Mouse (Mus musculus) layer of hippocampus, postnatal 14 days (tissue): ENCODE results near the gene Fut11. TPM values are rescaled to one million over a fixed set of nuclear protein-coding genes. Genes with fewer than 3 reads are reported as not detected.

ENCODE experiments used
- DNase-seq, 2 experiments: peaks; one replicate each; pipeline ENCODE4 v3.0.0; 2021 to 2022; ENCODE audit warnings: low spot score in 2 of 2, mixed read lengths in 1 of 2
- long read RNA-seq, 2 experiments: library from polyadenylated mRNA; stranded (forward); transcript quantifications; one replicate each; pipeline ENCODE4 v2.0.0; 2021
- total RNA-seq, 2 experiments: library from RNA; stranded (reverse); gene quantifications; 2 replicates each; pipeline ENCODE4 v1.2.3; 2021

Gene Fut11
- total RNA-seq, result 10 to 100 TPM; 18.2 to 18.5 TPM
- long read RNA-seq, experiment 1, full-length matches to known transcripts, result 18 of 22 reads
- long read RNA-seq, experiment 1, partial matches to known transcripts, result 1 of 22 reads
- long read RNA-seq, experiment 1, other reads (novel, unspliced or antisense), result 3 of 22 reads
- long read RNA-seq, experiment 2, full-length matches to known transcripts, result 22 of 26 reads
- long read RNA-seq, experiment 2, partial matches to known transcripts, result 0 of 26 reads
- long read RNA-seq, experiment 2, other reads (novel, unspliced or antisense), result 4 of 26 reads

DNA sequence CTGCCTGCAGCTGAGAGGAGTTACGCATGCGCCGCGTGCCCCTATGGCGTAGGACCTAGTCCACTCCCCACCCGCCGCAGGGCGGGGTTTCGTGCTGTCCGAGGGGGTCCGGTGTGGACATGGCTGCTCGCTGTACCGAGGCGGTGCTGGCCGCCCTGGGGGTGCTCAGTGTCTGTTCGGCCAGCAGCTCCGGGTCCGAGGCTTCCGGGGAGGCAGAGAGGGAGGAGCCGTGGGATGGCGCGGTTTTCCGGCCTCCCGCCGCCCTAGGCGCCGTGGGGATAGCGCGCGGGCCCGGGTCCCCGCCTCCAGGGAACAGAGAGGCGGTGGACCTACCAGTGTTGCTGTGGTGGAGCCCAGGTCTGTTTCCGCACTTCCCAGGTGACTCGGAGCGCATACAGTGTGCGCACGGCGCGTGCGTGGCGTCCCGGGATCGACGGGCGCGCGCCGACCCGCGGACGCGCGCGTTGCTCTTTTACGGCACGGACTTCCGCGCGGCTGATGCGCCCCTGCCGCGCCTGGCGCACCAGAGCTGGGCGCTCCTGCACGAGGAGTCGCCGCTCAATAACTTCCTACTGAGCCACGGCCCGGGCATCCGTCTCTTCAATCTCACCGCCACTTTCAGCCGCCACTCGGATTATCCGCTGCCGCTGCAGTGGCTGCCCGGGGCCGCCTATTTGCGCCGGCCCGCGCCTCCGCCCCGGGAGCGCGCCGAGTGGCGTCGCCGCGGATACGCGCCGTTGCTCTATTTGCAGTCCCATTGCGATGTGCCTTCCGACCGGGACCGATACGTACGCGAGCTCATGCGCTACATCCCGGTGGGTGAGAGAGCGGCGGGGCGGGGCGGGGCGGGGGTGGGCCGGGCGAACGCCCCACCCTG lies at the start of gene Fut11:
TSS of gene Fut11 (plus strand) at position 85 of the 877 bp plus-strand sequence.
- peak; percentile 80 to 86 for DNase-seq

DNA sequence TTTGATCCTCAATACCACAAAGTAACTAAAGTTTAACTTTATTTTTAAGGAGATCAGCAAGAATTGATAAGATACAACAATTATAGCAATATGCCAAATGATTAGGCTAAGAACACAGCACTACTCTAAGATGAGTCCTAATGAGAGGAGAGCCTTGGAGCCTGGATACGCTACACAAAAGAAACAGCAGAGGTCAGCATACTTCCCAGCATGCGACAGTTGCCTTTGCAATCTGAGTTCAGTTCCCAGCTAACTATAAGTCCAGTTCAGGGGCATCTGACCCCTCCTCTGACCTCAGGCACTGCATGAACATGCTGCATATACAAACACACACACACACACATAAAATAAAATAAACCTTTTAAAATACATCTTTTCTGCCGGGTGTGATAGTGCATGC lies 49.2 kb upstream of the Fut11 start:
- DNase-seq, result no peak

DNA sequence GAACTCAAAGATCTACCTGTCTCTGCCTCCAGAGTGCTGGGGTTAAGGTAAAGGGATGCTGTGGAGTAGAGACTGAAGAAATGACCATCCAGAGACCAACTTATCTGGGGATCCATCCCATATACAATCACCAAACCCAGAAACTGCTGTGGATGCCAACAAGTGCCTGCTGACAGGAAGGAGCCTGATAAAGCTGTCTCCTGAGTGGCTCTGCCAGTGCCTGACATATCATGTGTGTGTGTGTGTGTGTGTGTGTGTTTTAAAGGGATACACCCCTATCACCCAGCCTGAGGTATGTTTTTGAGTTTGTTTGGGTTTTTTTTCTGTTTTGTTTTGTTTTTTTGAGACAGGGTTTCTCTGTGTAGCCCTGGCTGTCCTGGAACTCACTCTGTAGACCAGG lies 48.4 kb upstream of the Fut11 start:
- DNase-seq, result no peak

DNA sequence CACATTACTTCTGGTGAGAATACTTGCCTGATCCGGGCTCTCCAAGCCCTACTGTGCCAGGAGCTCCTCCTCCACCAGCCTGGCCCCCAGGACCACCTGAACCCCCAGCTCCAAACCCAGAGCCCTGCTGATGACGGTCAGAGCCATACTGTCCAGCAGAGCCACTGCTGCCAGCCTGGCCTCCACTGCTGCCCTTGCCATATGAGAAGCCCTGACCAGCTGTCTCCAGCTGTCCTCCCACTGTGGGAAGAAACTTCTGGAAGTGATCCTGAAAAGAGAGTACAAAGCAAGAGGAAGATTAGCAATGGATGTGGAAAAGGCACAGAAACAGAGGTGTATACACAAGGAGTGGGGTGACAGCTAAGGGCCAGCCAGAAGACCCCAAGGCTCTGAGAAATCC lies 43.8 kb upstream of the Fut11 start:
- no peak for DNase-seq

DNA sequence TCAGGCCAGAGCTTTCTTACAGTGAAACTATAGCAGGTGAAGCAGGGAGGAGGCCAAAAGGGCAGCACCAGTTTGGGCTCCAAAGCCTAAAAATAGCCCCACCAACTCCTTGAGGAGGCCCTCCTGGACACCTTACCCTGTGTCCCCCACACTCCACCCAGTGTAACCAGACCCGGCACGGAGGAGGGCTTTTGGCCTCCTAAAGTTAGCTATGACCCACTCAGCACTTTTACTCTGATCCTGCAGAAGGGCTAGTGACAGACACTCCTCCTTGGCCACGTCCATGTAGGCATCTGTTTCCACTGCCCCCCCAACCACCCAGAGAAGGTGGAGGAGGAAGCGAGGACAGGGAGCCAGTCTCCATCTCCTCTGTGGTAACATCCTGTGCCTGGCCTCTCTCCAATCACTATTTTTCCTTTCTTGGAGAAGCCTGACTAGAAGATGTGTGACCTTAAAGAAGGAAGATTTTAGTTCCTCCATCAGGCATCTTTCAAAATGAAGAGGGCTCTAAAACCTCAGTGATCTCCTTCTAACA lies 43.0 kb upstream of the Fut11 start:
- DNase-seq, result no peak

DNA sequence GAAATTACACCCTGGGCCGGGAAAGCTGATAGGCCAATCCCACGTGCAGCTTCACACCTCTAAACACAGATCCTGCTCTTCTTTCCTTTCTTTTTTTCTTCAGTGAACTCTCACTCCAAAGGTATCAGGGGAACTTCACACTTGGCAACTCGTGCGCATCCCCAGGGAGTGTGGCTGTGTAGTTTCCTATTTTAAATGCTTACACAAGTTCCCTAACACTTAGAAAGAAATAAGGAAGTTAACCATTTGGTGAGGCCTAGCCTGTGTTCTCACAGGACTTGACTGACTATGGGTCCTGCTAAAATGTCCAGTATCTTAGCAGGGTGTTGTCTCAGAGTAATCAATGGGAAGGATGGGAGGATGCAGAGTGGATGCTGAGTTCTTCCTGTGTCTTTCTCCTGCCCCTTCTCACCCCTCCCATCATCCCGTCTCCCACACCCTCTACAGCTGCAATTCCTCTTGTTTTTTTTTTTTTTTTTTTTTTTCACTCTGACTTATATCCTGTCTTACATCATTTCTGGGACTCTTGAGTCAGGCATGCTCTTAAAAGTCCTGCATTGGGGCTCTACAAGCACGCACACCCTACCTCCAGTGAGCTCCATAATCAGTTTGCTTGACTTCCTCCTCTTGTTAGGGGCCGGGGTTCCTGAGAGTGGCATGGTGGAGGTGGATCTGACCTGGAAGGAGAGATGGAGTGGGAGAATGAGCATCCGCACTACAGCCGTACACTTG lies 39.9 kb upstream of the Fut11 start:
- DNase-seq, result no peak

DNA sequence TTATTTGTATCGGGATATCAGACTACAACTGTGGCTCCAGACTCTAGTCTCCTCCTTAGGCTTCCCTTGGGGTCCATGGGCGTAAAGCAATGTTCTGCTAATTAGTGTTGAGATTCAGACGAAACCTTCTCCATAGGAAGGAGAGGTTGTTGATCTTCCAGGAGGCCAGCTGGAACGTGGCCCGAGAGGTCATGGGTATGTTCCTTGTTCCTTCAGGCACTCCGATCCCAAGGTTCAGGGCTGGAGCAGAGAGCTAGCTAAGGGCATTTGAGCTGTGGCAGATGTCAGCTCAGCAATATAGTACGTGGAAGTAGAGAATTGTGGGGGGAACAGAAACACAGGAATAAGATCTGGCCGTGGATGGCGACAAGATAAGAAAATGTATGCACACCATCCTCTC lies 39.0 kb upstream of the Fut11 start:
- no peak for DNase-seq

DNA sequence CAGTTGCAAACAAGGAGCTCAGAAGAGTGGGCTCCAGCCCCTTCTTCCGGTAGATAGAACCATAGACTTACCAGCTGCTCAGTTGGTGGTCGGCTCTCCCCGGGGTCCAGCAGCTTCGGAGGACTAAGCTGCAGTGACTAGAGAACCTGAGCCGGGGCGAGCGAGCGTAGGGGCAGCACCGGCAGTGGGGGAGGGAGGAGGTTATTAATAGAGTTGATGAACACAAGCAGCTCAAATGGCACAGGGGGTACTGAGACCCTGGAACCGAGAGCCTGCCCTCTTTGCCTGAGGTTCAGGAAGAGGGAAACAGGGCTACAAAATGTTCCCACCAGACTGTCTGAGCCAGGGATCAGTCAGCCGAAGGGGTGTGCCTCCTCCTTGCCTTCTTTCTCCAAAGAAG lies 38.4 kb upstream of the Fut11 start, which contains the start of gene Myoz1:
TSS of gene Myoz1 (minus strand) at position 180 of the 400 bp plus-strand sequence.
- DNase-seq, result no peak

DNA sequence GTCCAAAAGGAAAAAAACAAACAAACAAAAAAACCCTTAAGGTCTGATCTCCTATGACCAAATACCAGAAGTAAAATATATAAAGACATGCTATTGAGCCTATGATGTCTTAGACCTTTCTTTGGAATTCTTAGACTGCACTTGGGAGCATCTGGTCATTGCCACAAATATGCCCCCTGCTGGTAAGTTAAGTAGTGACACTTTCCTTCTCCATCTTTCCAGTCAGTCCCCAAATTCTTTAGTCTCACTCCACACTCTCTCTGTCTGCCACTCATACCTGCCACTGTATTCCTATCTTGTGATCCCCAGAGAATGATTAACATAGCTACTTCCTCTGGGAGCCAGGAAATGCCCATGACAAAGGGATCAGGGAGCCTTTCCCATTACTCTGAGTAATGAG lies 36.4 kb upstream of the Fut11 start:
- DNase-seq, result peak in 1 of 2 experiments; percentile 66

DNA sequence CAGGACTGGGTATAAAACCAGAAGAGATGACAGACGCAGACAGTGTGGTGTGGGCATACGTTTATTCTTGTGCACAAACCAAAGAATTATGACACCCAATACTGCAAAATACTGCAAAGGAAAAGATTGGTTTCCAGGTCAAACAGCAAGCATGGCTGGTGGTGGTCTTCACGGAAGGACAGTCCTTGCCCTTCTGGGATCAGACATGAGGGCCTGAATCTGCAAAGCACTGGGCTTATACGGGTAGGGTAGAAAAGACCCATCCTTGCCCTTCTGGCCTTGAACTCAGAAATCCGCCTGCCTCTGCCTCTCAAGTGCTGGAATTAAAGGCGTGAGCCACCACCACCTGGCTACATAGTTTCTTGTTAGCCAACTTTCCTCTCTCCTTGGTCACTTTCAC lies 35.9 kb upstream of the Fut11 start:
- no peak for DNase-seq

DNA sequence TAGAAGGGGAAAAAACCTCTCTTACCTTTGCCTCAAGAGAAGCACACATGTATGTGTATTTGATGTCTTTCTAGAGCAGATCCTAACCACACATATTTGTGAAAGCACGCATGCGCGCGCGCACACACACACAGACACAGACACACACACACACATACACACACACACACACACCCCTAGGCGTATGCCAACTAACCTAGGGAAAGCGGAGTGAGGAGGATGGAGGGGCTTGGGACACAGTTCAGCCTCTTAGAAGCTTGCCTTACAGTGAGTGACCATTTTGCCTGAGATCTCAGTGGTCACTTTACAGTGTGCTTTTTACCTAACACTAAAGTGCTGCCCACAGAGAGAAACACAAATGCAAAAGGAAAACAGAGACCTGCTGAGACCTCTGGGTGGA lies 35.1 kb upstream of the Fut11 start:
- DNase-seq, result no peak

DNA sequence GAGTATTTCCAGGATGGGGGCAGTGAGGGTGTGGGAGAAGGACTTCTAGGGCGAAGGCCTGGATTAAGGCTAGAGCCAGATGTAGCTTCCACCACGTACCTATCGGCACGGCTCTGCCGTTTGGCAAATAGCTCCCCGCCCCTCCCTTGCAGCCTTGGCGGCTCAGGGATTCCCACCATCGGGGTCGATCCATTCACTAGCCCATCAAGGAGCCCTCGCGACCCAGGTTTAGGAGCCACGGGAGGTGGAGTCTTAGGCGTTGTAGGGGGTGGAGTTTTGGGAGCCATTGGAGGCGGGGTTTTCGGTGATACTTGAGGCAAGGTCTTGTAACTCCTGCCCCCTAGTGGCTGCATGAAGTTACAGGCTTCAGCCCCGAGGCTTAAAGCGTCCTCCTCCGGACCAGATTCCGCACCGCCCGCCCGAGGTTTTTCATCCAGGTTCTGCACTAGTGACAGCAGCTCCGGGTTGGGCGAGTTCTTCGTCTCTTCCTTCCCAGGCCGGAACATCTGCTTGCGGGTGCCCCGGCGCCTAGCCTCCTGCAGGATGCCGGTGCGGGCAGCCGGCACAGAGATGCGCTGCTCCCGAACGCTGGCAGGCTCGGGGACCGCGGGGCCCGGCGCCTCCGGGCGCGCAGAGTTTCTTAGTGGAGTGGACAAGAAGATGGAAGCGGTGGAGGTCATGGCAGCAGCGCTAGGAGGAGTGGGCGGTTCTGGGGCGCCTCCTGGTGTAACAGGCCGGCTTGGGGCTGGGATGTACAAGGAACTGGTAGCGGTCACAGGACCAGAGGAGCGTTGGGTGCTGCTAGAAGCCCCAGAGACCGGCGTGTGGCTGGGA lies 33.7 kb upstream of the Fut11 start:
- peak; percentile 93 to 97 for DNase-seq

DNA sequence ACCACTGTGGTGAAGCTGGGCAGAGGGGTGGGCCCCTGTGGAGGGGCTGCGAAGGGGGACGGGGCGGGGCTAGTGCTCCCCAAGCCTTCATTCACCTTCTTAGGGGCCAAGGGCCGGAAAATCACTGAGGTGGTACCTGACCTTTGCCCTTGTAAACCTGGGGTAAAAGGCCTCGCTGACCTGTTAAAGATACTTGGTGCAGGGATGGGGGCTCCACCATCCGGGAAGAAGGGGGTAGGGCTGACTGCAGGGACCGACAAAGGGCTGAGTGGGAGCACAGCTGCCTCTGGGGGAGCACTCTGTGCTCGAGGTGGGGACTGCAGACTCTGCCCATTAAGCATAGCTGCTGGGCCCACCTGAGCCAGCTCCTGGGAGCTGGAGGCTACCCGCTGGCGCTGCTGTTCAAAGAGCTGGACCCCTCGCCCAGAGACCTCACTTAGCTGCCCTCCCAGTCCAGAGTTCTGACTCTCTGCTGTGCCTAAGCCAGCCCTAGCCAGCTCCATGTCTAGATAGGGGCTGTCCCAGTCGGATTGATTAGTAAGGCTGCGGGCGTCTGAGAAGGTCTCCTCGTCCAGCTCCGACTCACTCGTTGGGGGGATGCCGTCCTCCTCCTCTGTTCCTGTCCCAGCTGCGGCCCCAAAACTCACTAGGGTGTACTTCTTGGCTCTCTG lies 33.0 kb upstream of the Fut11 start:
- peak in 1 of 2 experiments; percentile 45 for DNase-seq

DNA sequence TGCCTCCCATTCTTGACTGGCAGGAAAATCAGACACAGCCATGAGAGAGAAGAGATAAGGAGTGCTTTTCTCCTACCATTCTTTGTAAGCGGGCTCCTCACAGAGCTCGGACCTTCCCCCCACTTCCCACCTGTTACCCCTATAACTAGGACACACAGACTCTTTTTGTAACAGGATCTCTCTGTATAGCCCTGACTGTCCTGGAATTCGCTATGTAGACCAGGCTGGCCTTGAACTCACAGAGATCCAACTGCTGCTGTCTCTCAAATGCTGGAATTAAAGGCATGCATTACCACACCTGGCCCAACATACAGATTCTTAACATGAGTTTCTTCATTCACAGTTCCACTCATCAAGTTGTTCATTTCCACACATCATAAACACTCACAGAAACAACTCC lies 32.0 kb upstream of the Fut11 start:
- DNase-seq, result no peak

DNA sequence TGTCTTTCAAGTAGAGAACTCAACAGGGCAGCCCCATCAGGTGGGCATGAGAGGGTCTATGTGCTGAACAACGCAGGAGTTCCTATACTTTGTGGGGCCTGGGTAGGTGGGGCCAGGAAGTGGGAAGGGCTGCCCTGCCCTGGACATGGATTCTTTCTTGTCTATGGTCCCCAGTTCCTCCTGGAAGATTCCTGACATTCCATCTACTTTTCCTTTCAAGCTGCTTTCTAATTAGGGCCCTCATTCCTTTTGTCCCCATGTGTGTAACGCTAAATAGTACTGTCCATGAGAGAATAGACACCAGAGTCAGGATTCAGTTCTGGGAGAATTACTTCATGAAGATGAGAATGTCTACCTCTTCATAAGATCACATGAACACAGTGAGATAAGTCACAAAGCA lies 31.2 kb upstream of the Fut11 start:
- DNase-seq, result no peak

DNA sequence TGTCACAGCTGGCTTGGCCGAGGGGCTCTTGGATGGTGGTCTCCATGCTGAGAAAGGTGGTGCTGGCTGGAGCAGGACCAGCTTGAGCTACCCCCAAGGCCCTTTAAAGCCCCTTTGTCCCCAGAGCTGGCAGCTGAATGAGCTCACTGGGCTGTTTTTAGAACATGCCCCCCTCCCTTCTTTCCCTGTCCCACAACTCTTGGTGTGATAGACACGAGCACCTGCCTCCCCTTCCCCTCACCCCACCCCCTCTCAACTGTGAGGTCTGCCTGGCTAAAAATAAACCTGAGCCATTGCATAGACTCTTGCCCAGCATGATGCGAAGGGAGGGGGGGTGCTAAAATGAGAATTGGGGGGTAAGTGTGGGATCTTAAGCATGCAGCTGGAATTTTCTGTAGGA lies 30.3 kb upstream of the Fut11 start:
- DNase-seq, result no peak

DNA sequence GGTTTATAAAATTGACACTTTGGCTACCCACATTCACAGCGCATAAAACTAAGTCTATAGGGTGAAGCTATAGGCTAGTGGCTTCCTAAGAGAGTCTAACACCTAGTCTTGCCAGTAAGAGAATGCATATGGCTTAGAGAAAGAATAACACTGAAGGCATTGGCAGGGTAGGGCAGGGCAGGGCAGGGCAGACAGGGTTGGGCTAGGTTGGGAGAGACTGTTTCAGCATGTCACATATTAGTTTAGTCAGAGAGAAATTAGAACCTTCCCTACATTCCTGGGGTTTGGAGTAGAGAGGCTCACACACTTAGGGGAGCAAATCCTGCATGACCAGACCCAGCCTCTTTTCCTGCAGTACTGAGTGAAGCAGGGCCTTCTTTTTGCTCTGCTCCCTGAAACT lies 27.3 kb upstream of the Fut11 start:
- DNase-seq, result no peak

DNA sequence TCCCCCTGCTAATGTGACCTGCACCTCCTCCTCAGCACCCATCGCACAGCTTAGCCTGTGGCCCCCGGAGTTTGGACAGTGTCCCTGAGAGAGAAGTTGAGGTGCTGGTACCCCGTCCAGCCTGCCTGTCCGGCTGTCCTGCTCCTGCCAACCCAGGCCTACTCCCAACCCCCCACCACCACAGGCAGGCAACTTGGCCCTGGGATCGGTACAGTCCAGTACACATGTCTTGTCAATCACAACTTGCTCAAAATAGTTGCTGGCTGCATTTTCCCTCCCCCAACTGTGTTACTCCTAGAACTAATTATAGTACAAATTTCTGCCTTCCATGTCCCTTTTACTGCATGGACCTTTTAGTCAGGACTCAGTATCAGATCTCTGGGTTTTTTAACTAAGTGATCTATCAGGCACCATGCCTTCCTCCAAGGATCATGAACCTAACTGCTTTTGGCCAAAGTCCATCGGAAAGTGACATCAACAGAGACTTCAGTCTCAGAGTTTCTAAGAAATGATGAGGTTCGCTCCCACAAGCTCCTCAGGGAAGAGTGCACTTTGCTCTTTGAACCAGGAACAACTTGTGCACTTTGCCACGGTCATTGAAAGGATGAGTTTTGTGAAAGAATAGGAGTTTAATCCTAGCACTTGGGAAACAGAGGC lies 26.5 kb upstream of the Fut11 start, which contains the start of gene Synpo2l:
TSS of gene Synpo2l (minus strand) at position 201 of the 657 bp plus-strand sequence.
- DNase-seq, result no peak

DNA sequence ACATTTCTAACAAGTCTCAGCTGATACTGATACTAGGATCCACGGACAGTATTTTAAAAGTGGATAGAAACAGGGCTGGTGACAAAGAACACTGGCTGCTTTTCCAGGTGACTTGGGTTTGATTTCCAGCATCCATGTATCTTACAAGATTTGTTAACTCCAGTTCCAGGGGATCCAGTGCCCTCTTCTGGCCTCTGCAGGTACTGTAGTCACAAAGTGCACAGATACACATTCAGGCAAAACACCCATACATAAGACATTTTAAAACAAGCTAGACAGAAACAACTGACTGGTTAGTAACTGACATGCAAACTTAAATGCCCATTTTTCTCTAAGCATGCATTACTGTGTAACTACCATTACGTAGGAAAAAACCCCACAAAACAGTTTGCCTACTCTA lies 21.8 kb upstream of the Fut11 start:
- no peak for DNase-seq

DNA sequence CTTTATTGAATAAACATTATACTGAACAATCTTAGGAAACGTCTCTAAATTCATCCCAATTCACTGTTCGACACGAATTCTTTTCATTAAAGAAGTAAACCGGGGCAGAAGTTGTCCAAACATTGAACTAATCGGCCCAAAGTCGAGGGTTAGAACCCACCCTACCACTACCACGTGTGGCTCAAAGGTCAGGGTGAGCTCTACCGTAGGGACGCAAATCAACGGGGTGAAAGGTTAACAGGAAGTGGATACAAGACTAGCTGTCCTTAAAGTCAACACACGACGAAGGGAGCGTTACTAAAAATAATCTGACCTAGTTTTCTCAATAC lies 21.1 kb upstream of the Fut11 start:
- peak in 1 of 2 experiments; percentile 18 for DNase-seq
